Mouse (Mus musculus) hematopoietic stem cell, adult 5-6 weeks (primary cell): Measurements from ENCODE around the gene Gps2. TPM values are rescaled to one million over a fixed set of nuclear protein-coding genes. Genes with fewer than 3 reads are reported as not detected.
"Not testable (repeated sequence)": the region's sequence is repeated elsewhere in the genome, so short reads cannot be mapped to it uniquely, and the experiment has no call there.

Experiments used
- ATAC-seq, 2 experiments: fragments of 125-278 bp in 1 of 2; replicated peaks in 1 of 2; 2 replicates each; pipeline ENCODE4 v1.8.0; 2016 to 2017; ENCODE audit warnings: inconsistent platforms in 2 of 2, mild to moderate bottlenecking in 2 of 2, moderate number of reproducible peaks in 2 of 2, low read depth in 1 of 2, moderate TSS enrichment in 1 of 2; ENCODE audit not compliant: low FRiP score in 2 of 2, poor library complexity in 2 of 2, severe bottlenecking in 2 of 2, insufficient read depth in 1 of 2, low TSS enrichment in 1 of 2
- total RNA-seq: library from RNA; stranded (forward); fragments of 172-1452, 232-1000 nt; gene quantifications from 2 replicates; pipeline ENCODE4 v1.2.3, GENCODE M21; 2017

The Gps2 gene
- total RNA-seq, 1 experiment from 2014 or later: 64.9 TPM

DNA sequence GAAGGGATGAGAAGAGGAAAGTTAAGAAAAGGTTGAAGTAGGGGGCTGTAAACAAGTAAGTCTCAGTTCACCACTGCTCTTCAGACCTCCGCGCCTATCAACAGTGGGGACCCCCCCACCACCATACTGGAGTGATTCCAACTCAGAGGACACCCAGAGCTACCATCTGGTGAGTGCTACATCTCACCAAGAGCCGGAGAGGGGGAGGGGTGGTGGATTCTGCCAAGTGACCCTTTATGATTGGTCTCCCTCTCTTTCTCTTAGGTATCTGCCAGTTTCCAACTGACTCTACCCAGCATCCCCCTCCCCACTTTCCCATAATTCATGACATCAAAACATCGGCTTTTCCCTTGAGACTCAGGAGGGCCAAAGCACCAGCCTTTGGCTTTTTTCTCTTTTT lies 27.3 kb downstream of the Gps2 start:
- no peak for ATAC-seq

DNA sequence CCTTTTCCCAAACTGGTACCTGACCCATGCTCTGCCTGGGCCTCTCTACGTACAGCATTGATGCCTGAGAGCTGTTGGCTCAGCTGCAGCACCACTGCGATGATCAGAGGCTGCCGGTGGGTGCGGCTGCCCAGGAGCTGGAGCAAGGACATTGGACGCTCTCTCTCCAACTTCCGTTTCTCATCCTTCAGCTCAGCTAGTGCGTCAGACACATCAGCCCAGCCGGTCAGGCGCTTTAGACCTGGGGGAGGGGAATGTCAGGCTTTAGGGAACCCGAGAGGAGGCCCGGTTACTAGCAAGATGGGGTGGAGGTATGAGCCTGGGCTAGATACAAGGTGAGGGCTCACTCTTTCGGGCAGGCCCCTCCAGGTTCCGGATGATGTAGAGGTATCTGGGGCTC lies 31.5 kb downstream of the Gps2 start:
- ATAC-seq: no peak

DNA sequence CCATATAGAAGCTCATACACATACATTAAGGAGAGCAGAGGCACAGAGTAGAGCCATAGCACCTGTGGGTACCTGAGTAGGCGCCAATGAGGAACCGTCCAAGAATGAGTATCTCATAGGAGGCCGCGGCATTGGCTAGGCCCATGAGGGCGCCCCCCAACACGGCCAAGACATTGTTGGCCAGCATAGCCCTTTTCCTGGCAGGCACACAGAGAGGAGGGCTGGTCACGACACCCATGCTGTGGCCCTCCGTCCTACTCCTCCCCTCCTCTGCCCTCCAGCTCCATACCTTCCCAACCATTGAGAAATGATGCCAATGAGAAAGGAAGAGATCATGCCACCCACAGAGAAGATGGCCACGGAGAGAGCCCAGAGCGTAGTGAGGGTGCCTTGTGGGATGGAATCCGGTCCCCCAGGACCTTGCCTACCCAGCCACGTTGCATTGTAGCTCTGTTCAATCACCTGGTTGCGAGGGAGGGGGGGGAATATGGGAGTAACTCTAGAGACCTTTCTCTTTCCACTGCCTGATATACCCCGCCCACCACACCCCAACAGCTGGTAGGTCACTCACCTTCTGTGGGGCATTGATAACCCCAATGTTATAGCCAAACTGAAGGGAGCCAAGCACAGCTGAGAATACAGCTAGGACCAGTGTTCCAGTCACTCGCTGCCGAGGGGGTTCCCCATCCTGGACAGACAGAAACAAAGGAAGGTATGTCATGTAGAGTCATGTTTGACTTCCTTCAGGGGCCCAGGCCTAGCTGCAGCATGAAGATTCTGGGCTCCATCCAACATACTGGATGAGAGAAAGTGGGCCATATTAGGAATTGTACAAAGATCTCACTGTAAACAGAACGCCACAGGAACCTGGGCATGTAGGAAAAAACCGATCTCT lies 32.6 kb downstream of the Gps2 start:
- ATAC-seq: no peak

DNA sequence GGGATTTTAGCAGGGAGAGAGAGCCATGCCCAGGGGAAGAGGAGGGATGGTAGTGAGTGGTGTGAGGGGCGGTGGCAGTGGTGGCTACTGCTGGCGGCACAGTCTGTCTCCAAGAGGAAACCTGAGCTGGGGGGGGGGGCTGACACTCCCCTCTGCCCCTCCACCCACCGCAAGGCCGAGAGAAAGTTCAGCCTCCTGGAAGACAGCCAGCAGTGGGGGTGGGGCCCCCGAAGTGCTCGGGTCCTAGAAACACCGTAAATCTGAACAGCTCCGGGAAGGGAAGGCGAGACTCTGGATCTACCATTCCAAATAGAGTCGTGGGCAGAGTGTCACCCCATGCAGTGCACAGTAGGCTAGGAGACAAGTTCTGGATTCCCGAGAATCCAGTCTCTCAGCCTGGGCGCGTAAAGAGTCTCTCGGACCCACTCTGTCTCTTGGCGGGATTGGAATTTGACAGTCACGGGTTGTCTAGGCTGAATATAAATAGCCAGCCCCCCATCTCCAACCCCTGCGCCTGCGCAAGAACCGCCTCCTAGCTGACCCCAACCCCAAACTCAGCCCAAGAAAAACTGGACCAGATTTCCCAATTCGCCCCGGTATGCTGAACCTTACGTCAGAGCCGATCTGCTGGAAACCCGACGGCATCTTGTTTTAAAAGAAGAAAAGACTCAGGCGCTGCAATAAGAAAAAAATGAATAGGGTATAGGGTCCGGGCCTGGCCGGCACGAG lies 33.8 kb downstream of the Gps2 start:
- no peak for ATAC-seq

DNA sequence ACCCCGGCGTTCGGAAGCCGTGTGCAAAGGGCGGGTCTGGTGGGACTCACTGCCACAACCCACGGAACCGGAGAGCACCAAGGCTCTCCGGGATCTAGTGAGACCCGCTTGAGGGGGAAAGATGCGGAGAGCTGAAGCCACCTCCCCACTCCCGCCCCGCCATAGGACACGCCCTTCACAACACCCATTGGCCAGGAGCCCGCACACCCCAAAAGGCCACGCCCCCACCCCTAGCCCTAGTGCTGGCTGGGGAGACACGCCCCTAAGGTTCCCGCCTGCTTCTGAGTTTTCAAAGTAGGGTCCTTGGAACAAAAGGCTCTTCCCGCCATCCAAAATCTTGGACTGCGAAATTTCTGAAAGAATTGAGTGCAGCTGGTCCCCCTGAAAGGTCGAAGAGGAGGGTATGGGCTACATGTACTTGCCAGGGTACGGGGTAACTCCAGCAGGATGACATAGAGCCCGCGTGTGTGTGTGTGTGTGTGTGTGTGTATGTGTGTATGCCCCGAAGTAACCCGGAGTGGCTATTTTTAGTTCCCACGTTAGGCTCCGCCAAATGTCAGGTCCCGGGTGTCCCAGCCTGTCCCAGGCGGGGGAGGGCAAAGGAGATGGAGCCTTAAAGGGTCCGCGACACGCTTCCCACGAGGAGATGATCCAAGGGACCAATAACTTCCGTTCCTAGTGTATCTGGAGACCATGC lies 34.5 kb downstream of the Gps2 start, which contains the start of gene Slc2a4:
Gene Slc2a4, minus strand, starts transcription at position 123 of the 697 bp plus-strand sequence.
- peak; percentile 87 to 90 for ATAC-seq

DNA sequence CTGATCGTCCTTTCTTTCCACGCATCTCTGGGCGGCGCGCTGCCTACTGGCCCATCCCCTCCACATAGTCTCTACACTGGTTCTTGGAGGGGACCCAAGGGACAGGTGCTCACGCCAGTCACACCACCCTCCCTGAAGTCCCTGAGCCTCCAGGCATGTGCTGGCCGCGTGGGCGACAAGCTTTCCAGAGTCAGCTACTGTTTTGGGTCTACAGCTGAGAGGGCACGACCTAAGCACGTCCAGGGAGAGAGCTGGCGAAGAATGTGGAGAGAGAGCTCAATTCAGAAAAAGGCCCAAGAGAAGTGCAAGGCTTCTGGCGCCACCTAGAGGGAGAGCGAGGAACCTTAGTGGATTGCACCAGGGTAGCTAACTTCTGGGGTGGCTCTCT lies 35.1 kb downstream of the Gps2 start:
- peak; percentile 70 to 73 for ATAC-seq

DNA sequence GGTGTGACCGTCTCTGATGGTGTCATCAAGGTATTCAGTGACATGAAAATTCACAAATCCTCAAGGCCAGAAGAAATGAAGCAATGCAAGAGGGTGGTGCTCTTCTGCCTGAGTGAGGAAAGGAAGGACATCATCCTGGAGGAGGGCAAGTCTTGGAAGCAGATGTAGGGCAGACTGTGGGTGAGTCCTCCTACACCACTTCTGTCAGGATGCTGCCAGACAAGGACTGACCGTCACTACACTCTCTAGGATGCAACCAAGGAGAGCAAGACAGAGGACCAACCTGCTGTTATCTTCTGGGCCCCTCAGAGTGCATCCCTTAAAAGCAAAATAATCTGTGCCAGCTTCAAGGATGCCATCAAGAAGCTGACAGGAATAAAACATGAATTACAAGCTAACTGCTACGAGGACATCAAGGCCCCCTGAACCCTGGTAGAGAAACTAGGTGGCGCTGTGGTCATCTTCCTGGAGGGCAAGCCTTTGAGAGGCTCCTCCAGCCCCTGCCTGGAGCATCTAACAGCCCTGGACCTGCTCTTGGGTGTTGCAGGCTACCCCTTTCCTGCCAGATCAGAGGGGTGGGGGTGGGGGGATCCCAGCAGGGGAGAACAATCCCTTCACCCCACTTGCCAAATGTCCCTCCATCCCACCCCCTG lies 37.2 kb downstream of the Gps2 start:
- no peak for ATAC-seq

DNA sequence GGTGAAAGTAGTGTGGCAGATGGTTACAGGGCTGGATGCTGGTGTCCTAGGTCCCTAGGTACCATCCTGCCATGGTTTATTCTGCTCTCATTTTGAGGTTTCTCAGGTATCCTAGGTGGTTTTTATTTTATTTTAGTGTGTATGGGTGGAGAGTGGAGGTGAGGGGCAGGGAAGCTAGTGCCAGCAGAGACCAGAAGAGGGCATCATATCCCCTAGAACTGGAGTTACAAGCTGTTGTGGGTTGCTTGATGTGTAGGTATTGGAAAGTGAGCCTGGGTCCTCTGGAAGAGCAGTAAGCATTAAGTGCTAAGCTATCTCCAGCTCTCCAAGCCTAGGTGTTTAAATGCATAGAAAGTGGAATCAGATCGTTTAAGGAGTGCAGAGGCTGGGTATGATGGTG lies 38.6 kb downstream of the Gps2 start:
- ATAC-seq: no peak

DNA sequence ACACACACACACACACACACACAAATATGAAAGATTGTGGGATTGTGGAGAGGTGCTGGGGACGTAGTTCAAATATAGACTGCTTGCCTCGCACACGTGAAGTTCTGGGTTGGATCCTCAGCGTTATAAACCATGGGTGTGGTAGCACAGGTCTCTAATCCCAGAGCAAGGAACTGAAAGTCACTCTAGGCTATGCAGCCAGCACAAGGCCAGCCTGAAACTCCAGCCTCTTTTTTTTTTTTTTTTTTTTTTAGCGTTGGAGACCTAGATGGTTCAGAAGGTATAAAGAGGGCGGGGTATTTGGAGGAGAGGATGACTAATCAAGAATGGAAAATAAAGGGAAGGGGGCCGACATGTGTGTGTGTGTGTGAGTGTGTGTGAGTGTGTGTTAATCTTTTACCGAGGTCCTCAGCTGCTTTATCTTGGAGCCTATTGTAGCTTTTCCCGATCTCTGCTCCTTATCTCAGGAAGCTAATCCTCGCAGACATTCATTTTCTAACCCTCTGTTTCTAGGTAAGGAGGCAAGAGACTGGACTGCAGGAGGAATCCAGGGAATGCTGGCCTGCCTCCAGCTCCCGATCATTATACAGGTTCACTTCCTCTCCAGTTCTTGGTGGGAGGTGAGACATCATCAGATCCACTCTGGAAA lies 39.7 kb downstream of the Gps2 start:
- ATAC-seq: no peak

DNA sequence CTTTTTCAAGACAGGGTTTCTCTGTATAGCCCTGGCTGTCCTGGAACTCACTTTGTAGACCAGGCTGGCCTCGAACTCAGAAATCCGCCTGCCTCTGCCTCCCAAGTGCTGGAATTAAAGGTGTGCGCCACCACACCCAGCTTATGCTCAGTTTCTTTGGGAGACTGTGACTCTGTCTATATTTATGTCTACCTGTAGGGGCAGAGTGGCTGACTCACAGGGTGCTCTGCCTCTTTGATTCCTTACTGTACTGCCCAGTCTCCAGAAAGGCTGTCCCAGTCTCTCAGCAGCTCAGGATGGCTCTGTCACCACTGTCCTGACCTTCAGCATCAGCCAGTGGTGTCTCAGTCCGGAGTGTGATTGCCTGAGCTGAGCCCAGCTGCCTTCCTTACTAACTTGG lies 41.9 kb downstream of the Gps2 start:
- not testable (repeated sequence) for ATAC-seq

DNA sequence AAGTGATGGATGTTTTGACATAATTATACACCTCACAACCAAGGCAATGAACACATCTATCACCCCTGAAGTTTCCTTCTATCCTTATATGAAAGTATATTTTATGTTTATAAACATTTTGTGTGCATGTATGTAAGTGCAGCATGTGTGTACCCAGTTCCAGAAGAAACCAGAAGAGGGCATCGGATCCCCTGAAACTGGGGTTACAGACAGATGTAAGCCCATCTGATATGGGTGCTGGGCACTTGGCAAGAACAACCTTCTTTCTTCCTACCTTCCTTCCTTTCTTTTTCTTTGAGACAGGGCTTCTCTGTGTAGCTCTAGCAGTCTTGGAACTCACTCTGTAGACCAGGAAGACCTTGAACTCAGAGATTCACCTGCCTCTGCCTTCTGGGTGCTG lies 42.5 kb downstream of the Gps2 start:
- no peak for ATAC-seq

DNA sequence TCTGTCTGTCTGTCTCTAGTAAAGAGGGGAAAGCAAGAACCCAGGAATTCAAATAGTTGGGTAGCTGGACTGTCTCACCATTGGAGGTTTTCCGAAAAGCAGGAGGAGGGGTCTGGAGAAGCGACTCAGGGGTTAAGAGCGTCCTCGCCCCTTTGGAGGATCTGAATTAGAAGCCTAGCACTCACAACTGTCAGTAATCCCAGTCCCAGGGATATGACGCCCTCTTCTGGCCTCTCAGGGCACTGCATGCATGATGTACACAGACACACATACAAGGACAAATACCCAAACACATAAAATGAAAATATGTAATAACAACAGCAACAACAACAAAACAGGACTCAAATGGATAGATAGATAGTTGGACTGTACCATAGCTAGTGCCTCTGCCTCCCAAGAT lies 46.9 kb downstream of the Gps2 start:
- ATAC-seq: no peak

DNA sequence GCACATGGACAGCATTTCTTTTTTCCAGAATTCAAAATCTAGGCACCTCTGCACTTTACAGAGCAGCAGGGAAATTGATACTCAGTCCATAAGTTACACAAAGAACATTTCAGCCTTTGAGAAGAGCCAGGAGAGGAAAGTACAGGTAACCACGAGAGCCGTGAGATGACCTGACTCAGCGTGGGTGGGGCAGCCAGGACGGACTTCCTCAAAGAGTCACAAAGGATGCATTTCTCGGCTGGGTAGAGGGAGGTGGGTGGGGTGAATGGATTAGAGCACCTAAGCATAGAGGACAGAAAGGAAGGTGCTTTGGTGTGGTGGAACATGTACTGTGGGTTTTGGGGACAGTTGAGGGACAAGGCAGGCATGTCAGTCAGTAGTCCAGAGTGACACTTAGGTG lies 48.2 kb downstream of the Gps2 start:
- ATAC-seq: no peak

DNA sequence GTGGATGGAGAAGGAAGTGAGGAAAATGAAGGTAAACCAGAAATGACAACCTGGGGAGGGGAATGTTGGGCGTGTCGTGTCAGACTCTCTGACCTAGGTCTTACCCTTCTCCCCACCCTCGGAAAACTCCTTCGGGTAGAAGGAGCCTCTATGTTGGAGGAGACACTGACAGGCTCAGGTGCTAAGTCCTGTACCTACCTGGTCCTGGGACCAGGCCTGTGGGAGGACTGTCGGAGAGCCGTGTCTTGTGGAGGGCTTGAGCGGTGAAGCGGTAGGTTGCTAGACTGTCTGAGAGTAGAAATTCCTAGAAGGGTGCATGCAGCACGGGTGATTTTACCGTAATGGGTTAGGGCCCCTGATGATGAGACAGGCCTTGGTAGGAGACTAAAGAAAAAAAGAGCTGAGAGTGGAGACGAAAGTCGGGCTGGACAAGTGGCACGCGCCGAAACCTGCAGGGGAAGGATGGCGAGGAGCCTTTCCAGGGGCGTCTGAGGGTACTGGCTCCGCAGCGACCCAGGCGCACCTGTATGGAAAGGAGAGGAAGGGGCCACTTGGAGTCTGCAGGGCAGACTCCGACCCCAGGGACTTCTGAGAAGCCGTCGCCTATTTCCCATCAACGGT lies 51.1 kb downstream of the Gps2 start, which contains the start of gene Cldn7:
Gene Cldn7, plus strand, starts transcription at position 130 of the 621 bp plus-strand sequence.
- ATAC-seq: no peak

DNA sequence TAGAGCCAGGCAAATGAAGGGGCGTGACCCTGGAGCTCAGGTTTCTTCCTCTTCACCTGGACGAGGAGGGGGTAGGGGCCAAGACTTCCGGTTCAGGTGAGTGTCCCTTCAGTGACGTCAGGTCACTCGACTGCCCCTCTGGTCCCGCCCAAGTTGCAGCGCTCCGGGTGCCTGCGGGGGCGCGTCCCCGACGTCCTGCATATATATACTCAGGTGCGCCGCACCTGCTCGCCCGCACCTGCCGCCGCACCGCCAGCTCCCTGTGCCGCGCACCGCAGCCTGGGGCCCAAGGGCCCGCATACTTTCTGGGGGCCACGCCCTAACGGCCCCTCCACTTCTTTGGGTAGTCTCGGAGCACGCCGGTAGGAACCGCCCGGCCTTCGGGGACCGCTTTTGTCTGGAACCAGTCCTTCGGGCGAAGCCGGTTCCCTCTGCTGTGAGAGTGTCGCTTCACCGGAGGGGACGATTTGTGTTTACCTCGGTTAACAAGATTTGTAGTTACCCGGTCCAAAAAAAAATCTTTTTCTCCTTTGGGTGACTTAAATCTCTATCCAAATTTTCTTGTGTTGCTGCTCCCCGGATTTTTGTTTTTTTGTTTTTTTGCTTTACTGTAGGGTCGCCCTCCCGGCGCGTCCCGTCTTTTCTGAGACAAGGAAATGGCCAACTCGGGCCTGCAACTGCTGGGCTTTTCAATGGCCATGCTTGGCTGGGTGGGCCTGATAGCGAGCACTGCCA lies 51.8 kb downstream of the Gps2 start:
- ATAC-seq: no peak
